Mouse (Mus musculus): ENCODE measurements around the gene Id3. TPM values are rescaled to one million over a fixed set of nuclear protein-coding genes. Genes with fewer than 3 reads are reported as not detected.

Gene Id3
- total RNA-seq, 2 experiments from 2014 or later: 77.9 to 91.6 TPM

- no peak for DNase-seq (ENCODE audit: low spot score in 2 of 2)
These were observed 2.9 kb downstream of the Id3 start for GRCm38 (mm10) chr4:136145991-136146711.

GRCm38 (mm10) chr4:136146712-136147154, 3.4 kb downstream of the Id3 start:
- peak in 1 of 2 experiments; percentile 4 for DNase-seq (ENCODE audit: low spot score in 2 of 2)

GRCm38 (mm10) chr4:136147436-136148135, 4.3 kb downstream of the Id3 start:
- peak; percentile 62 to 73 for DNase-seq (ENCODE audit: low spot score in 2 of 2)

GRCm38 (mm10) chr4:136148342-136149044, 5.2 kb downstream of the Id3 start:
- no peak for DNase-seq (ENCODE audit: low spot score in 2 of 2)

GRCm38 (mm10) chr4:136149045-136149379, 5.7 kb downstream of the Id3 start:
- no peak for DNase-seq (ENCODE audit: low spot score in 2 of 2)

GRCm38 (mm10) chr4:136149734-136150133, 6.4 kb downstream of the Id3 start:
- DNase-seq (ENCODE audit: low spot score in 2 of 2): no peak

- DNase-seq (ENCODE audit: low spot score in 2 of 2): no peak
These were observed 7.3 kb downstream of the Id3 start for GRCm38 (mm10) chr4:136150596-136150995.

- DNase-seq (ENCODE audit: low spot score in 2 of 2): no peak
These were observed 9.5 kb downstream of the Id3 start for GRCm38 (mm10) chr4:136152821-136153220.

- DNase-seq (ENCODE audit: low spot score in 2 of 2): no peak
These were observed 11.2 kb downstream of the Id3 start for GRCm38 (mm10) chr4:136154462-136154861.

GRCm38 (mm10) chr4:136158498-136158897, 15.2 kb downstream of the Id3 start:
- no peak for DNase-seq (ENCODE audit: low spot score in 2 of 2)

GRCm38 (mm10) chr4:136159802-136160397, 16.6 kb downstream of the Id3 start:
- peak; percentile 68 to 79 for DNase-seq (ENCODE audit: low spot score in 2 of 2)

- DNase-seq (ENCODE audit: low spot score in 2 of 2): peak; percentile 86 to 88
These were observed 20.2 kb downstream of the Id3 start for GRCm38 (mm10) chr4:136163448-136163847.

- no peak for DNase-seq (ENCODE audit: low spot score in 2 of 2)
These were observed 21.7 kb downstream of the Id3 start for GRCm38 (mm10) chr4:136164981-136165380.

- DNase-seq (ENCODE audit: low spot score in 2 of 2): no peak
These were observed 24.4 kb downstream of the Id3 start for GRCm38 (mm10) chr4:136167701-136168100.

- no peak for DNase-seq (ENCODE audit: low spot score in 2 of 2)
These were observed 27.1 kb downstream of the Id3 start for GRCm38 (mm10) chr4:136170401-136170800.

GRCm38 (mm10) chr4:136171455-136171854, 28.2 kb downstream of the Id3 start:
- no peak for DNase-seq (ENCODE audit: low spot score in 2 of 2)

GRCm38 (mm10) chr4:136172011-136172541, 28.8 kb downstream of the Id3 start, which contains the start of gene E2f2:
E2f2 (plus strand) TSS chr4:136172394.
- peak in 1 of 2 experiments; percentile 40 for DNase-seq (ENCODE audit: low spot score in 2 of 2)

GRCm38 (mm10) chr4:136172542-136173209, 29.4 kb downstream of the Id3 start:
- no peak for DNase-seq (ENCODE audit: low spot score in 2 of 2)

- DNase-seq (ENCODE audit: low spot score in 2 of 2): no peak
These were observed 30.0 kb downstream of the Id3 start for GRCm38 (mm10) chr4:136173210-136173715.
